Mouse (Mus musculus) bone marrow macrophage, adult 2 months (primary cell): ENCODE data around the gene Dab1. TPM values are rescaled to one million over a fixed set of nuclear protein-coding genes. Genes with fewer than 3 reads are reported as not detected.

Source experiments
- H3K27ac ChIP-seq: 2 replicates; pipeline ENCODE4 v1.5.1; 2012; ENCODE audit warnings: low read depth, low read length; ENCODE audit not compliant: insufficient read depth
- H3K4me1 ChIP-seq: 2 replicates; pipeline ENCODE4 v1.6.1; 2012; ENCODE audit warnings: low read length; ENCODE audit not compliant: control insufficient read depth, insufficient read depth
- H3K4me3 ChIP-seq: 2 replicates; pipeline ENCODE4 v1.5.1; 2012; ENCODE audit warnings: mild to moderate bottlenecking, low read length, moderate library complexity; ENCODE audit not compliant: insufficient read depth
- CTCF ChIP-seq: IDR thresholded peaks from 2 replicates; pipeline ENCODE4 v1.5.1; 2012; ENCODE audit warnings: low read depth, mild to moderate bottlenecking, low read length, moderate library complexity
- POLR2A ChIP-seq: IDR thresholded peaks from 2 replicates; pipeline ENCODE4 v1.6.1; 2012; ENCODE audit warnings: mild to moderate bottlenecking, low read depth, low read length, borderline replicate concordance
- polyA plus RNA-seq: library from polyadenylated mRNA; stranded (reverse); fragments of >200 nt; gene quantifications from 2 replicates; pipeline ENCODE4 v1.2.4, GENCODE M21; 2012; ENCODE audit not compliant: missing spikeins, insufficient read depth, insufficient read length

The Dab1 gene
- polyA plus RNA-seq, 1 experiment: not detected

DNA sequence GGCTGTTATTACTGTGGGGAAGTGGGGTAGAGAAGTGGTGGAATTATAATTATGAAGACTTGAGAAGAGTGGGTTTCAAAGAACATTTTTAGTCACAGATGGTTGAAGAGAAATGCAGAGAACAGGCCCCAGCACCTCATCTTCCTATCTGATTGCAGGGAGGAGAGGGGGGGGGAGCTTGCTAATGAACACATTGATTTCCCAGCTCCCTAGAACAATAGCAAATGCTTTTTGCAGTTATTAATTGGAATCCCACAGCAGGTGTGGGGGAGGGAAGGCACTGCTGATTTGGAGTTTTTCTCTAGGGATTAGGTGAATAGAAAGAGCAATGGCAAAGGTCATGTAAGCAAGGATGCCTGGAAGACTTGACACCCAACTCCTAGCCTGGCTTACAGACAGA lies 310.5 kb downstream of the Dab1 start:
- H3K4me3 ChIP-seq: no peak overlapping the region
- no peaks in the 10 kb centered on the region for H3K4me1 ChIP-seq
- no peak overlapping the region for H3K27ac ChIP-seq
- TF ChIP-seq CTCF: no peak
- TF ChIP-seq POLR2A: no peak

GRCm38 (mm10) chr4:103934364-103934763 lies 315.2 kb downstream of the Dab1 start:
- no peaks in the 10 kb centered on the region for H3K4me1 ChIP-seq
- H3K27ac ChIP-seq: no peak overlapping the region
- TF ChIP-seq POLR2A: no peak
- TF ChIP-seq CTCF: no peak
- H3K4me3 ChIP-seq: no peak overlapping the region

GRCm38 (mm10) chr4:103948255-103948654 lies 329.1 kb downstream of the Dab1 start:
- TF ChIP-seq POLR2A (no peak), CTCF (no peak)
- Histone ChIP-seq H3K4me1 (no peaks in the 10 kb centered on the region), H3K27ac (no peak overlapping the region), H3K4me3 (no peak overlapping the region)

DNA sequence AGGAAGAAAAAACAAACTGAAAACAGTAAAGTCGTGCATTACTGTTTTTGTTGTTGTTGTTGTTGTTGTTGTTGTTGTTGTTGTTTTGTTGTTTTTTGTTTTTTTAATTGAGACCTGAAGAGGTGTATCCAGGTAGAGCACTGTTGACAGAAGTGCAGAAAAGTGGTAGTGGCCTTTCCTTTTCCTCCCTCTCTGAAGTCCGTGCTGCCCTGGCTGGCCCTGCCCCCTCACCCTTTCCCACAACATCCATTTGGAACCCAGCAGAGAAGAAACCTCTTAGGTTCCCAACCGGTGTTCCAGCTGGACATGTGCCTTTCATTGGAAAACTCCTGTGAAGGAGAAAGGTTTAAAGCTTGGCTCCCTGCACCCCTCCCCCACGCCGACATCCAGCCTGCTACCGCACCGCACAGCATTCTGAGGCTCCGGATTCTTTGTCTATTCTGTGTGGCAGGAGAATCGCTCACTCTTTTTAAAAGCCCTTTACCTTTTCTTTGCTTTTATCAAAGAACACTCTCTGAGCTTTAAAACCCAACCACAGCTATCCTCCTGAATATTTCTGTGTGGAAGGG lies 334.6 kb downstream of the Dab1 start:
- H3K4me3 ChIP-seq: no peak overlapping the region
- no peak overlapping the region for H3K27ac ChIP-seq
- TF ChIP-seq CTCF (no peak), POLR2A (no peak)
- H3K4me1 ChIP-seq: no peaks in the 10 kb centered on the region

DNA sequence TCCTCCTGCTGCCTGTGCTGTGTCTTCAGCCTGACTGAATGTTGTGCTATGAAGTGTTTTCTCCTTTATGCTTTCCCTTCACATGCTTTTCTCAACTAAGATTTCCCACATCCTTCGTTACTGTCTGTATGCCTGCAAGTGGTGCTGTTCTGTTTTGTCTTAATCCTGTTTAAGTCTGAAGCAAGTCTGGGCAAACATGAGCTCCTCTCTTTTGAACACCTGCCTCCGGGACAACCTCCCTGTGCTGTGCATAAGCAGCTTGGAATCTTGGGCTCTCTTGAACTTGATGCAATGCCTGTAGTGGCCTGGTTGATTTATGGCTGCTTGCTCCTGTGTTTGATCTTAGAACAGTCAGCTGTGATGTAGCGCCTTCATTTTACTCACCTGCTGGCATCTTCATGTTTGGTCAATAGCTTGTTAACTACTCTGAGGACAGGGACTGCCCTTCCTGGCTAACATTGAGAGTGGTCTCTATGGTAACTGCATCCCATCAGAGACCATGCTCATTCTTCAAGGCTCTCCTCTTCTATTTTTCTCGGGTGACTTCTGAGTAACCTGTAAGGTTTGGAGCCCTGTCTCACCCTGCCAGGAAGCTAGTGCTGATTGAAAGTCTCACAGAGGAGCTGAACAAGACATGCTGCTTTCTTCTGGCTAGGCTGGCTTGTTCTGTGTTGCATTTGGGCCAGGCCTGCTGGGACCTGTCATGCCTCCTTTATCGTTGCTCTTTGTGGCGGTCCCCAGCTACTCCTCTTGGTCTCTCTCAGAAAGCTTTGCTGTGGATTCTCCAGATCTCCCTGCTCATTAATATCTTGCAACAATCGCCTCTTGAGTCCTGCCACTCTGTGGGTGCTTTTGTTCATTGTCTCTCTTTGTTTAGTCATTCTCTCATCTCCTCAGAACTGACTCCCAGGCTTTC lies 342.2 kb downstream of the Dab1 start:
- Histone ChIP-seq H3K4me1 (no peaks in the 10 kb centered on the region), H3K27ac (no peak overlapping the region), H3K4me3 (no peak overlapping the region)
- TF ChIP-seq POLR2A: no peak
- TF ChIP-seq CTCF: no peak

DNA sequence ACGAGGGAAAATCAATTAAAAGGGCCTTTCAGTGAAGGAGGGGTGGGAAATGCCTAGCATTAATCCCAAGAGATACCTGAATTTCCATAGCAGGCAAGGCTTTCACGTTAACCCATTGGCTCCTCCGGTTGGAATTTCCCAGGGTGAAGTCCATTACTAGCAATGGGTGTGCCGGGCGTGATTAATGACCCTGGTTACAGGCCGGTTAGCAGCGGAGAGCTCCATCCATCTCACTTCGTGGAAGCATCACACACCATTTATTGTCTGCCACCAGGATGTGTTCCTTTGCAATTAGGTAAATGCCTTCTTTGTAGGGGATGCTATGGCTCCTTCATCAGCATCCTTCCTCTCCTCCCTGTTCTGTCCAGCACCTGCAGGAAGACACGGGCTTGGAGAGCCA lies 350.7 kb downstream of the Dab1 start:
- Histone ChIP-seq H3K4me3 (no peak overlapping the region), H3K4me1 (no peaks in the 10 kb centered on the region), H3K27ac (no peak overlapping the region)
- TF ChIP-seq CTCF (no peak), POLR2A (no peak)

DNA sequence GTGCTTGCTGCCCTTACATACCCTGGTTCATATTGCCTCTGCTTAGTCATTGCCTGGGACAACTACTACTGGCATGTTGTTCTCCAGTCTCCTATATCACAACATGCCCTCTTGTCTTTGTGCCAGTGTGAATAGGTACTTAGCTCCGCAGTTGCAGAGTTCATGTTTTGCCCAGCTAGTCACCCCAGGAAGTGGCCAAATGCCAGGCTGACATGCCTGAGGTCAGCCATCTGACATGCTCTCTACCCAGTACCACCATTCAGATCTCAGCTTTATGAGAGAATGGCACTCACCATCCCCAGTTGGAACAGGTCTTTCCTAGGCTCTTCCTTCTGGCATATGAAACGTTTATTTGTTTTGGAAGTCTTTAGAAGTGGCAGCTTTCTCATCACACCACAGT lies 355.4 kb downstream of the Dab1 start:
- no peak for TF ChIP-seq CTCF
- TF ChIP-seq POLR2A: no peak
- Histone ChIP-seq H3K27ac (no peak overlapping the region), H3K4me3 (no peak overlapping the region), H3K4me1 (no peaks in the 10 kb centered on the region)

- no peak overlapping the region for H3K4me3 ChIP-seq
- no peak for TF ChIP-seq CTCF
- no peak for TF ChIP-seq POLR2A
- no peak overlapping the region for H3K27ac ChIP-seq
- no peaks in the 10 kb centered on the region for H3K4me1 ChIP-seq
Observed at GRCm38 (mm10) chr4:103974946-103975345, 355.8 kb downstream of the Dab1 start.

GRCm38 (mm10) chr4:103993884-103994283 lies 374.7 kb downstream of the Dab1 start:
- Histone ChIP-seq H3K4me3 (no peak overlapping the region), H3K4me1 (no peaks in the 10 kb centered on the region), H3K27ac (no peak overlapping the region)
- TF ChIP-seq CTCF (no peak), POLR2A (no peak)

DNA sequence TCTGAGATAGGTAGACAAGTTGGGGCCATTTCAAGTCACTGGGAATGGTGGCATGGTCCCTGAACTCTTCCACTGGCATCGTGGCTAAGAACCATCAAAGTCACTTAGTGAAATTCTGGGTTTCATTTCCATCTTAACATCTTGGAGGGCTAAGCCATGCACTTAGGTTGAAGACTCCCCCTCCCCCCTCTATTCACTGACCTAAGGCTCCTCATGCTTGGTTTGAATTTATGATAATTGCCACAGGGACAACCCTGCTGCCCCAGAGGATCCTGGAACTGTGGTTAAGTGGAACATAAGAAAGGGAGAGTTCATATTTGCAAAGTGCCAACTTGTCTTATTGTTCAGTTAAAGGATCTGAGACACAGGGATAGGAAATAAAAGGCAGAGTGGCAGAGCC lies 375.2 kb downstream of the Dab1 start:
- Histone ChIP-seq H3K27ac (no peak overlapping the region), H3K4me1 (no peaks in the 10 kb centered on the region), H3K4me3 (no peak overlapping the region)
- TF ChIP-seq POLR2A (no peak), CTCF (no peak)

DNA sequence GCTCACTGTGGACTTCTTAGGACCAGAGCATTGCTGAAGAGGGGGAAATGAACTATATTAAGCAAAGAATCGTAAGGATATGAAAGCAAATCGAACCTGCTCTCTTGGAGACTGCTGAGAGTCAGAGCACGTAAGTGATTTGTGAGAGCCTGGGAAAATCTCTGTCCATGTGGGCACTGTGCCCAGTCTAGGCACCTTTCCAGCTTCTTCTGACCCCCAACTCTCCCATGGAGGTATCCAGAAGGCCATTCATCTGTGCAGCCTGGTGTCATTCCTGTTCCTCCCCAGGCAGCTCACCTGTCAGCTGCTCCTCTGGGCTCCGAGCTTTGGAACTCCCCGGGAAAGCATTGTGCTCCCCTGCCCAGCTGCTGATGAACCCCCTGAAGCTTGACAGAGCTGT lies 389.2 kb downstream of the Dab1 start:
- Histone ChIP-seq H3K4me3 (no peak overlapping the region), H3K4me1 (no peaks in the 10 kb centered on the region), H3K27ac (no peak overlapping the region)
- TF ChIP-seq CTCF (no peak), POLR2A (no peak)
